Mouse (Mus musculus) left cerebral cortex, adult 11 months (tissue): ENCODE measurements around the gene Efcab11.

ENCODE experiments used
- DNase-seq: peaks from one replicate; pipeline ENCODE4 v3.0.0; 2022; ENCODE audit warnings: low spot score

The Efcab11 gene

DNA sequence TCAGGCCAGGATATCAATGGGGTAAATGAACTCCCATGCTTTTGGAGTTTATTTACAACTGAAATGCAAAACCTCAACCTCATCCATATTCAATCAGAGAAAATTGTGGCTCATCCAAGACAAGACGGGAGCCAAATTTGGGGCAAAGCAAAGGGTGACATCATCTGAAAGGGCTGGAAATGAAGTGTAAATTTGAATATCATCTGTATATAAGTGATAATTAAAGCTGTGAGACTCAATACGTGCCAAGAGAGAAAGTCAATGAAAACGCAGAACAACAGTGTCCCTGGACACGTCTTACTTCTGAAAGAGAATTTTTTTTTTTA is 212.4 kb downstream of the Efcab11 start:
- no peak for DNase-seq

DNA sequence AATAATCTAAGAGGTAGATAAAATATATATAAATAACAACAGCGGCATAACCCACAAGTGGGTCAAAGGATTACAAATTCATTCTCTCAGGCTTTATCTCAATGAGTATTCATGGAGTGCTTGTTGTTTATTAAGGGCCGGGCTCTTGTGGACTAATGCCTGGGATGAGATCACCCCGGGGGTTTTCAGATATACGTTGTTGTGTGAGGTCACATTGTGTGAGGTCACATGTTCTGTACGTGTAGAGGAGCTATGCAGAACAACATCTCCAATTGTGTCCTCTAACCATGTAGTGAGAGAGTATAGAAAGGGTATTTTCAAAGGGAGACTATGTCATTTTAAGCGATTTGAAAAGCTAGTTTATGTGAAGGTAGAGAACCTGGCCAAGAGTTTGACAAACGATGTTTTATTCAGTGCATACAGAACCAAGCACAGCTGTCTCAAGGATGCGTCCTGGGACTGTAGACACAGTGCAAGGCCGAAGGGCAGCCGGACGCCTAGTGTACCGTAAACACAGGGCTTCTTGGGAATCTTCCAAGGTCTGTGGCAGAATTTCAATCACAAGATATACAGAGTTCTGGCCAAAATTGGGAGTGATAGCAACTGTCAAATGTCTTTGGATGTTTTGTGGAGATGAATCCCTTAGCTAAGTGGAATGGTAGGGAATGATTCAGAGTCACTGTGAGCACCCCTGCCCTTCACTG is 212.9 kb downstream of the Efcab11 start:
- no peak for DNase-seq

DNA sequence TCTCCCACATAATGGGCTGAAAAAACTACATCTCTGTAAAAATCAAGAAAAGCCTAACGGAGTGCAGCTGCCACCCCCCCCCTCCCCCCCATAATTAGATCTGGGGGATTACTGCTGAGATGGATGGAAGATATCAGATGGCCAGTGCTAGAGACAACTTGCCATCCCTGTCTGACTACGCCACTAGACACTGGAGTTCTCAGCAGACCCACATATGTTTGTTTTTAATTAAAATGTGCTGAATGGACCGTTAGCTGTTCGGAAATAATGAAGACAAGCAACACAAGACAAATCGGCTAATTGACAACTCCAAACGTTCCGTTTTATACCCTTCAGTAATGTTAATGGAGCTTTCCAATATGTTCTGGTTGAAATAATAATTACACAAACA is 213.5 kb downstream of the Efcab11 start:
- DNase-seq = no peak

DNA sequence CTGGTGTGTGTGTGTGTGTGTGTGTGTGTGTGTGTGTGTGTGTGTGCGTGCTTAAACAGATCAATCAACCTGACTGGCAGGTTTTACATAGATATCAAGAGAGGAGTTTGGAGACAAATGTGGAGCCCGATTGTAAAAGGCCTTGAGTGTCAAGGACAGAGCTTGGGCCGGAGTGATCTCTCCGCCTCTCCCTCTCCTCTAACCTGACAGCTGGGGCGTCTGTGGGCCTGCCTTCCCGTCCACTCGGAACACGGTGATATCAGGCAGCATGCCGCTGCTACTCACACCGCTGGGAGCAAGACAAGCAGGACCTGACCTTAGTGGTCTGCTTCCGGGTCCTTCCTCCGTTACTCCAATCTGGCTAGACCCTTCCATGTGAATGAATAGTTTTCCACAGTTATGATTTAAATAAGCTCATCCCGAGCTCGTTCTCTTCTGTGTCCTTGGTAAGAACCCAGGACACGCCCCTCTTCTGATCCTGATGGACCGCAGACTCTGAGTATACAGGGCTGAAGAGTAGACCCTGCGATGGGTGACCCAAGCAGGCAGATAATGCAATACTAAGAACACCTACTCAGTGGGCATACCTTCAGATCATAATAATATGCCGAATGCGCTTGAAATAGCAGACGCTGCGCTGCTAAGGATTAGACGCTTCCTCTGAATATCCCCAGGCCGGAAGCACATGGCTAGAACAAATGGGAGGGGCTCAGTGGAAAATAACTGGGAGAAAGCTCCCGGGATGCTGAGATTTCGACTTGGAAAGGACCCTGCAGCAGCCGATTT is 214.1 kb downstream of the Efcab11 start:
- DNase-seq = no peak

DNA sequence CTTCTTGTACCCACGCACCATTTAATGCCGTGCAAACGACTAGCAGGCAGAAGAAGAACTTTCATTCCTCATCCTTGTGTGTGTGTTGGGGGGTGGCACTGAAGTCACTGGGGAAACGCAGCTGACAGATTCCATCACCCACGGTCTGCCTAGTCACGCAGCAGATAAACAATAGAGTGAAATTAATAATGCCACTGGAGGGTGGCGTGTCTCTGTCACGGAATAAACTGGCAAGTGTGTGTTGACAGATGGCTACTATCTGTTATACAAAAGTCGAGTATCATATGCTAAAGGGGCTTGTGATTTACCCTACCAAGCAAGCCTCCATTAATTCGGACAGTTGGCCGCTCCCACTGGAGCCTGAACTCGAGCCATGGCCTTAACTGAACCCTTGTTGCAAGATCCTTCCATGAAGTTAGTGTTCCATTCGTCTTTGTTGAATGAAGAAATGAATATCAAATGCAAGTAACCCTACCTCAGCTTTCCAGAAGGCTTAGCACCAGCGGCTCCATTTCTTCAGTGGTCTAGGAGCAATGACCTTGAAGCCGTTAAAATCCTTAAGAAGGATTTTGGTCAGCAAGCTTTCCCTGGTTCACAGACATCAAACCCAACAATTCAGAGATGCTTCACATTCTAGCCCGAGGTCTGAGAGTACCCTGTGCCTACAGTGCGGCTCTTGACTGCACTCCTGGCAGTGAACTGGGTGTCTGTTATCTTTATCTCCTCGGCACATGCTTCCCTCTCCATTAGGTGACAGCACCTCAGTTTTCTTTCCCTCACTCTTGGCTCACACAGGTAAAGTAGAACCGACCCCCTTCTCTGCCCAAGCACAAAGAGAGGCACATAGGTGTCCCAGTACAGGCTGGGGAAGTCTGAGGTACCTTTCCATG is 229.0 kb downstream of the Efcab11 start:
- no peak for DNase-seq

DNA sequence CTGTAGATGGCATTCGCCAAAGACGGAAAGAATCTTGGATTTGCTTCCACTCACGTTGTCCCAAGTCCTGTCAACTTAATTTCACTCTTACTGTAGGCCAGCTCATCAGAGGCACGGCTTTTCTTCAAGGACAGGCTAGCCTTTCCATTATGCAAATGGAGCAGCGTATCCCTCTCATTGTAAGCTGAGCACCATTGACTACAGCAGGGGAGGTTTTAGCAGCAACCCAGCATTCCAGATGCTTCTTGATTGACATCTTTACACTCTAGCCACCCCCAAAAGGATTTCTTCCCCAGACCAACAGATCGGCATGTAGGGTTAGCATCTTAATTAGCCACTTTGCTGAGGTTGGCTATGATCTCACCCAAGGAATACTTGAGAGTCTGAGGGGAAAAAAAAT is 231.8 kb downstream of the Efcab11 start:
- DNase-seq = no peak

DNA sequence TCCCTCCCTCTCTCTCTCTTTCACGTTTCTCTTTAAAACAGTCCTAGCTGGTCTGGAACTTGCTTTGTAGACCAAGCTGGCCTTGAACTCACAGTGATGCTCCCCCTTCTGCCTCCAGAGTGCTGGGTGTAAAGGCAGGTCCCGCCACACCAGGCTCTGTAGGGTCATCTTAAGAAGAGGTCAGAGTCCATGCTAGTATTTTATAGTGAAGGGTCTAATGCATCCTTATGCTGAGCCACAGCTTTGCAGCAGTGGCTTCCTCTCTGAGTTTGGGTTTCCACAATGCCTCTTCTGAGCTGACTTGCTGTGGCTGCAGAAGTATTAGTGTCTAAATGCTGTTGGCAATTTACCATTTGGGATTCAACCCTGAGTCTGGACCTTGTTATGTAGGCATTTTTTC is 234.5 kb downstream of the Efcab11 start:
- DNase-seq = no peak

DNA sequence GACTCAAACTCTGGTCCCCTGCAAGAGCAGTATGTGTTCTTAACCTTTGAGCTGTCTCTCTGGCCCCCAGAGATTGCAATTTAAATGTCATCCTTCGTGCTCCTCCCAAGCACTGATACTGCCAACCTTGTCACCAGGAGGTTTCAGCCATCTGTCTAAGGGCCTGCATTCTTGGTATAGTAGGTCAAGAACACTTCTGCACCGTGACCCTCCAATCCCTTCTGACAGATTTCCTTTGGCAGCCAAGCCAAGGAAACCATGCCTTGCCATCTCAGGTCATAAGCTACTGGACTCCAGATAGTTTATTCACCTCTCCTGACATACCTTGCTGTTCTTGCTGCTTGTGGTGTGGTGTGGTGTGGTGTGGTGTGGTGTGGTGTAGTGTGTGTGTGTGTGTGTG is 235.5 kb downstream of the Efcab11 start:
- DNase-seq = no peak

DNA sequence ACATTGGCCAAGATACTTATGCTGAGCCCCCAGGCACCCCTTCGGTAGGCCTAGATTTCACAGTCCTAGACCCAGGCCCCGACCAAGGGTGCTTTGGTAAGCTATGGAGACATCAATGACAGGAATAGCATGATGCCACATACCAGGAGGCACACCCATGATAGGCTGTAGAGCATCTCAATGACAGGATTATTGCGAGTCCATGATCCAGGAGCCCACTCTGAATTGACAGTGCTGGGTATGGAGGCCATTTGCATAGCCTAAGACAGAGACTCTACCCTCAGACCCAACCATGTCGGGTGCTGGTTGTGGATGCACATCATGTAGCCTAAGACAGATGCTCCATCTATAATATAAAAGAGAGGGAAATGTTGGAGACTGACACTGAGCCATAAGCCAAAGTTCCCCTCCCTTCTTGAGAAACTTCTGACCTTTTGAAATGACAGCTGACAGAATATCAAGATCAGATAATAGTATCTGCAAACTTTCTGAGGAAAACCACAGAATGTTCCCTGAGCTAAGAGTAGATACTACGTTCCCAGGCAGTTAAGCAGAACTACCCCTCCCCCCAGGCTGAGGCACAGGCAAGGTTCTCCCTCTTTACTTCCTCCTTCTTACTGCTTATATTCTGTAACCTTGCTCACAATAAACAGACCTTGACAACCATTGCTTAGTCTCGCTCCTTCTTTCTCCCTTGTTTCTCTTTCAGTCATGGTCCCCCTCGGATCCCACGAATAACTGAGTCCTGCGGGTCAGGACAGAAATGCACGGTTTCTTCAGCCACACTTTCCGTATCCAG is 237.5 kb downstream of the Efcab11 start:
- no peak for DNase-seq

DNA sequence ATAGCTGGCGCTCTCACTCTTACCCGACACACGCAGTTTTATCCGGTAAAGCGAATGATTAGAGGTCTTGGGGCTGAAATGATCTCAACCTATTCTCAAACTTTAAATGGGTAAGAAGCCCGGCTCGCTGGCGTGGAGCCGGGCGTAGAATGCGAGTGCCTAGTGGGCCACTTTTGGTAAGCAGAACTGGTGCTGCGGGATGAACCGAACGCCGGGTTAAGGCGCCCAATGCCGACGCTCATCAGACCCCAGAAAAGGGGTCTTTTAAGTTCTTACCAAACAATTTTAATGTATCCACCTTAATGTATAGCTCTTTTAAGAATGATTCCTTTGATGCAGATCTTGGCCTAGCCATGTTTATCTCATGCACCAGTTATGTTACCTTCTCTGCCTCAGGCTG is 238.8 kb downstream of the Efcab11 start:
- no peak for DNase-seq

DNA sequence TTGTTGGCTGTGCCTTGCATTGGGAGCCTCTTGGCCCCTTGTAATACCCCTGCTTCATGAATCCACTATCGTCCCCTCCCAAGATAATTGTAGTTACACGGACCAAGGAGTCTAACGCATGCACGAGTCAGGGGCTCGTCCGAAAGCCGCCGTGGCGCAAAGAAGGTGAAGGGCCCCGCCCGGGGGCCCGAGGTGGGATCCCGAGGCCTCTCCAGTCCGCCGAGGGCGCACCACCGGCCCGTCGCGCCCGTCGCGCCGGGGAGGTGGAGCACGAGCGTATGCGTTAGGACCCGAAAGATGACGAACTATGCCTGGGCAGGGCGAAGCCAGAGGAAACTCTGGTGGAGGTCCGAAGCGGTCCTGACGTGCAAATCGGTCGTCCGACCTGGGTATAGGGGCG is 239.3 kb downstream of the Efcab11 start:
- no peak for DNase-seq
